Mouse (Mus musculus) C2C12 (cell line): ENCODE measurements around the gene Klhl22.

Source experiments
- CEBPB ChIP-seq: IDR thresholded peaks from one replicate; pipeline ENCODE4 v1.6.1; 2011; ENCODE audit warnings: low read depth, mild to moderate bottlenecking, control low read depth, moderate library complexity
- CTCF ChIP-seq: IDR thresholded peaks from one replicate; pipeline ENCODE4 v1.5.1; 2011; ENCODE audit not compliant: control insufficient read depth, insufficient read depth, insufficient read length
- FOSL1 ChIP-seq: IDR thresholded peaks from one replicate; pipeline ENCODE4 v1.8.0; 2011; ENCODE audit warnings: mild to moderate bottlenecking, low read length; ENCODE audit not compliant: poor library complexity, insufficient read depth, severe bottlenecking
- MAX ChIP-seq: IDR thresholded peaks from one replicate; pipeline ENCODE4 v1.6.1; 2011; ENCODE audit warnings: mild to moderate bottlenecking, control low read depth
- MYOD1 ChIP-seq: IDR thresholded peaks from one replicate; pipeline ENCODE4 v1.6.1; 2011; ENCODE audit warnings: low read depth; ENCODE audit not compliant: control insufficient read depth, insufficient read length
- MYOG ChIP-seq: IDR thresholded peaks from one replicate; pipeline ENCODE4 v1.6.1; 2011; ENCODE audit not compliant: control insufficient read depth, insufficient read length; ENCODE audit errors: extremely low read depth
- USF1 ChIP-seq: IDR thresholded peaks from one replicate; pipeline ENCODE4 v1.6.1; 2011; ENCODE audit warnings: low read depth, mild to moderate bottlenecking, control low read depth, moderate library complexity

DNA sequence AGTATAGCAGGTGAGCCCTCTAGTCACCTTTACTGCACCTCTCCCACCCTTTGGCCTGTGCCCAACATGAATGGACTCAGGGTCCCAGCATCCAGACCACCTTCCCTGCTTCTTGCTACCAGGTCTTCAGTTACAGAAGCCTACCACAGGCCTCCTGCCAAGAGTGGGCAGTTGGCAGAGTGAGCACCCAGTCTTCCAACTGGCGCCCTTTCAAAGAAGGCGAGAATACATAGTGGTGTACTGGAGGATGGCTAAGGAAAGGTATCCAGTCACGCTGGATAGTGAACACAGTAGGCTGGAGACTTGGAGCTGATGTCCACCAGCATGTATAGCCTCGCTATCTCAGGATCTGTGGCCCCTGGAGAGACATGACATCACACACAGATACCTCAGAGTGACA, 34.6 kb downstream of the Klhl22 start:
- TF ChIP-seq CTCF (no peak), MAX (no peak), USF1 (no peak), MYOD1 (no peak), FOSL1 (no peak), CEBPB (no peak), MYOG (no peak)
